Mouse (Mus musculus): ENCODE data around the gene Rab25. TPM values are rescaled to one million over a fixed set of nuclear protein-coding genes. Genes with fewer than 3 reads are reported as not detected.

The Rab25 gene
- polyA plus RNA-seq, 1 experiment from 2014 or later, result not detected

DNA sequence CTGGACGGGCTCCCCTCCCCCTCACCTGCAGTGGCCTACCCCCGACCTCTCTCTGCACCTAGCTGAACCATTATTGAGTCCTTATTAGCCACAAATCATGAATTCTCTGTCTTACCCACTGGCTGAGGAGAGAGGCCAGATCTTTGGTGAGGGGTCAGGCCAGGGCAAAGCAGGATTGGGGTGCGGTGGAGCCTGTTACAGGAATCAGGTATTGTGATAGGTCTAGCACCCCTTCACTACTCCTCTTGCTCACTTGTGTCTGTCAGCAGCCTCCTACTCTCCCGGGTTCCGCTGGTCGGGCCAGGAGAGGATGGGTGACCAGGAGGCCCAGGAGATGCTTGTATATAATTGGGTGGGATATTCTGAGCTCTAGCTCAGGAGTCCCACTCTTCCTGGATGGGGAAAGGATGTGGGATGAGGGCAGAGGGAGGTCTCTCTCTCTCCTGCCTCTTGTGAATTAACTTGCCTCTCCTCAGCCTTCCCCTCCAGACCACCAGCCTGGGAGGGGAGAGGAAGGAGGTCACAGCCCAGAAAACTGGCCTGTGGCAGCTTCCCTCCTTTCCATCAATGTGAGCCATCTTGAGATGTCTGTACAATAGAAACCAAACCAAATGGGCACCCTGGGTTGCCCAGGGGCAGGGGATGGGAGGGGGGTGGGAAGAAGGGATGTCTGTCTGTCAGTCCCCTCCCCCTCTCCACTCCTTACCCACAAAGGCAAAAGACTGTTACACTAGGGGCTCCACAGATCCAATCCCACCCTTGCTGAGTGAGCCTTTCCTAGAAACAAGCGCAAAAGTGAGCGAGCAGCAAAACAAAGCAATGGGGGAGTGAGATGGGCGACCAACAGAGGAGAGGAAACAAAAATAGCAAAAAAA lies 9.6 kb downstream of the Rab25 start:
- H3K9me3 ChIP-seq, result no peaks in the 10 kb centered on the region
- peak overlapping the region; percentile 99 for H3K27ac ChIP-seq
- H3K4me1 ChIP-seq (replicated peaks), result peaks cover 82% of the 10 kb centered on the region
- peak overlapping the region; percentile 28 for H3K4me3 ChIP-seq (replicated peaks)
- peak overlapping the region; percentile 89 for H3K4me2 ChIP-seq (replicated peaks)
- no peak for ATAC-seq
- H3K27me3 ChIP-seq, result no peaks in the 10 kb centered on the region
- H3K36me3 ChIP-seq, result peaks cover 50% of the 10 kb centered on the region
- H3K9ac ChIP-seq (replicated peaks), result peak overlapping the region; percentile 100
- 8% methylated on average over 9 of the region's 9 CpGs for WGBS

DNA sequence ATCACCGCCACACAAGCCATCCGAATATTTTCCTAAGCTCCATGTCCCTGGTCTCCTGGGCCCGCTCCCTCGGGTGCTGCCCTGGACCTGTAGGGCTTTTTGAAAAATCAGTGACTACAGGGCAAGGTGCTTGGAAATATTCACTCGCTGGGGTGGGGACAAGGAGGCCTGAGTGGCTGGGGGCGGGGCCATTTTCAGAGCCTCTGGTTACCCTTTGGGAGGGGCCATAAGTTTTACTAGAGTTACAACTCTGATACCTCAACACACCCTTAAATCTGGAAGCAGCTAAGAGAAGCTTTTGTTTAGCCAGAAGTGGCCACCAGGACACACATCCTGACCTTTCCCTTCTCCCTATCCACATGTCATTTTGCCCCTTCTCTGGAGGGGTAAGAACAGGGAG lies 11.0 kb downstream of the Rab25 start:
- ATAC-seq, result no peak
- Histone ChIP-seq H3K4me2 (replicated peaks) (peak overlapping the region; percentile 89), H3K4me3 (replicated peaks) (peak overlapping the region; percentile 94), H3K9me3 (no peaks in the 10 kb centered on the region), H3K27me3 (no peaks in the 10 kb centered on the region), H3K27ac (peak overlapping the region; percentile 99), H3K9ac (replicated peaks) (peak overlapping the region; percentile 100), H3K36me3 (peaks cover 50% of the 10 kb centered on the region), H3K4me1 (replicated peaks) (peaks cover 78% of the 10 kb centered on the region)
- 49% methylated on average over 6 of the region's 6 CpGs for WGBS

DNA sequence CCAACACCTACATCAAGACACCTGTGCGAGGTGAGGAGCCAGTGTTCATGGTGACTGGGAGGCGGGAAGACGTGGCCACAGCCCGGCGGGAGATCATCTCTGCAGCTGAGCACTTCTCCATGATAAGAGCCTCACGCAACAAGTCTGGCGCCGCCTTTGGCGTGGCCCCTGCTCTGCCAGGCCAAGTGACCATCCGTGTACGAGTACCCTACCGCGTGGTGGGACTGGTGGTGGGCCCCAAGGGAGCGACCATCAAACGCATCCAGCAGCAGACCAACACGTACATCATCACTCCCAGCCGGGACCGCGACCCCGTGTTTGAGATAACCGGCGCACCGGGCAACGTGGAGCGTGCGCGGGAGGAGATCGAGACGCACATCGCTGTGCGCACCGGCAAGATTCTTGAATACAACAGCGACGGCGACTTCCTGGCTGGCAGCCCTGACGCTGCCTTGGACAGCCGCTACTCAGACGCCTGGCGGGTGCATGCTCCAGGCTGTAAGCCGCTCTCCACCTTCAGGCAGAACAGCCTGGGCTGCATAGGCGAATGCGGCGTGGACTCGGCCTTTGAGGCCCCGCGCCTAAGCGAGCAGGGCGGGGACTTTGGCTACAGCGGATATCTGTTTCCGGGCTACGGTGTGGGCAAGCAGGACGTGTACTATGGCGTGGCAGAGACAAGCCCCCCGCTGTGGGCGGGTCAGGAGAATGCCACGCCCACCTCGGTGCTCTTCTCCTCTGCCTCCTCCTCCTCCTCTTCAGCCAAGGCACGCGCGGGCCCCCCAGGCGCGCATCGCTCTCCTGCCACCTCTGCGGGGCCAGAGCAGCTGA lies 11.8 kb downstream of the Rab25 start:
- no peak for ATAC-seq
- Histone ChIP-seq H3K36me3 (peaks cover 47% of the 10 kb centered on the region), H3K4me3 (replicated peaks) (peak overlapping the region; percentile 94), H3K4me1 (replicated peaks) (peaks cover 70% of the 10 kb centered on the region), H3K27ac (peak overlapping the region; percentile 99), H3K27me3 (no peaks in the 10 kb centered on the region), H3K9me3 (no peaks in the 10 kb centered on the region), H3K4me2 (replicated peaks) (peak overlapping the region; percentile 89), H3K9ac (replicated peaks) (peak overlapping the region; percentile 100)
- WGBS, result 3% methylated on average over 59 of the region's 64 CpGs

DNA sequence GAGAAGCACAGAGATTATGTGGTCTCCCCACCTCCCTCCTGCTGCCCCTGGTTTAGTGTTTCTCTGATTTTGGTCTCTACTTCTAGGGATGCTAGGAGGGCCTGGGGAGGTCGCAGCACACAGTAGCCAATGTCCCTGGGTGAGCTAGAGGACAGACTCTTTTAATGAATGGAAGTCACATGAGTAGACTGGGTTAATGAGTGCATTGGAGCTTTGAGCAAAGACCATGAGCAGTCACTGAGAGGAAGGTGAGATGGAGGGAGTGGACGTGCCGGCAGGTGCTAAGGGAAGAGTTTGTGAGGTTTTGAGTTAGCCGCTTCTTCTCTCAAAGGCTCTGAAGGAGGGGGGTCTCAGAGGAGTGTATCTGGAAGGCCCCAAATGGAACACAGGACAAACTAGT lies 12.6 kb downstream of the Rab25 start:
- peaks cover 41% of the 10 kb centered on the region for H3K36me3 ChIP-seq
- WGBS, result 25% methylated on average over 4 of the region's 4 CpGs
- H3K4me3 ChIP-seq (replicated peaks), result peak overlapping the region; percentile 94
- no peaks in the 10 kb centered on the region for H3K9me3 ChIP-seq
- peaks cover 64% of the 10 kb centered on the region for H3K4me1 ChIP-seq (replicated peaks)
- no peak for ATAC-seq
- no peaks in the 10 kb centered on the region for H3K27me3 ChIP-seq
- H3K27ac ChIP-seq, result peak overlapping the region; percentile 99
- H3K4me2 ChIP-seq (replicated peaks), result peak overlapping the region; percentile 89
- peak overlapping the region; percentile 100 for H3K9ac ChIP-seq (replicated peaks)

DNA sequence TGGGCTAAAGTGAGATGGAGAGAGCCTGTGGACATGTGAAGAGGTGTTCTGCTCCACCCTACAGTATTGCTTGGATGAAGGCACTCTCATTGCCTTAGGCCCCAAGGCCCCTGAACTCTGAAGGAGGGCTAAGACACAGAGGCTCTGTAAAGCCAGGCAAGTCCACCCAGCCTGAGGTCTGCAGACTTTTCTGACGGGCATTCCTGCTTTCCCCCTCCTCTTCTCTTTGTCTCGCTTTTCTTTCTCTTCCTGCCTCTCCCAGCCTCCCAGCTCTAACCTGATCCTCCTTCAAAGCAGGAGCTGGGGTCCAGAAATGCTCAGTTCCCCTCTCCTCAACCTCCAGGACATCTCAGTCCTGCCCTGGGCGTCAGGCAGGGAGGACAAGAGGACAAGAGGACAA lies 13.1 kb downstream of the Rab25 start:
- Histone ChIP-seq H3K9me3 (no peaks in the 10 kb centered on the region), H3K4me2 (replicated peaks) (peak overlapping the region; percentile 89), H3K9ac (replicated peaks) (peak overlapping the region; percentile 100), H3K4me3 (replicated peaks) (peak overlapping the region; percentile 94), H3K36me3 (peaks cover 35% of the 10 kb centered on the region), H3K4me1 (replicated peaks) (peaks cover 64% of the 10 kb centered on the region), H3K27me3 (no peaks in the 10 kb centered on the region), H3K27ac (peak overlapping the region; percentile 99)
- no peak for ATAC-seq
- WGBS, result 7% methylated on average over 3 of the region's 3 CpGs

DNA sequence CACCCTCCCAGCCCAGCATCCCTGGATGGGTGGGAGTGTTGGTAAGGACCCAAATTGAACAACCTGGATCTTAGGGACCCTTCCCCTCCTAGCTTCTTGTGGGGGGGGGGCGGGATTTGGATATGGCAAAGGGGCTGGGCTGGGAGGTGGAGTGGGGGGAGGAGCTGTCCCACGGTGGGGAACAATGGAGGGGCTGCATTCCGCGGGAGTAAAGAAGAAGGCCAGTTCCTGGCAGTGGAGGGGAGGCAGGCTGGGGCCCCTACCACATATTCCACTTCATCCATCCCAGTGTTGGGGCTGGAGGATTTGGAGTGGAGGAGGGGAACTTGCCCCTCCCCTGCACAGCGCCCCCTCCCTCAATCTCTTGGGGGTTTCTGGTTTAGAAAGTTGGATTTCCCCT lies 14.4 kb downstream of the Rab25 start:
- Histone ChIP-seq H3K4me1 (replicated peaks) (peaks cover 66% of the 10 kb centered on the region), H3K9me3 (no peaks in the 10 kb centered on the region), H3K27ac (peak overlapping the region; percentile 99), H3K9ac (replicated peaks) (peak overlapping the region; percentile 100), H3K4me2 (replicated peaks) (peak overlapping the region; percentile 89), H3K27me3 (no peaks in the 10 kb centered on the region), H3K36me3 (peaks cover 31% of the 10 kb centered on the region), H3K4me3 (replicated peaks) (peak overlapping the region; percentile 94)
- 0% methylated on average over 5 of the region's 5 CpGs for WGBS
- ATAC-seq, result no peak

DNA sequence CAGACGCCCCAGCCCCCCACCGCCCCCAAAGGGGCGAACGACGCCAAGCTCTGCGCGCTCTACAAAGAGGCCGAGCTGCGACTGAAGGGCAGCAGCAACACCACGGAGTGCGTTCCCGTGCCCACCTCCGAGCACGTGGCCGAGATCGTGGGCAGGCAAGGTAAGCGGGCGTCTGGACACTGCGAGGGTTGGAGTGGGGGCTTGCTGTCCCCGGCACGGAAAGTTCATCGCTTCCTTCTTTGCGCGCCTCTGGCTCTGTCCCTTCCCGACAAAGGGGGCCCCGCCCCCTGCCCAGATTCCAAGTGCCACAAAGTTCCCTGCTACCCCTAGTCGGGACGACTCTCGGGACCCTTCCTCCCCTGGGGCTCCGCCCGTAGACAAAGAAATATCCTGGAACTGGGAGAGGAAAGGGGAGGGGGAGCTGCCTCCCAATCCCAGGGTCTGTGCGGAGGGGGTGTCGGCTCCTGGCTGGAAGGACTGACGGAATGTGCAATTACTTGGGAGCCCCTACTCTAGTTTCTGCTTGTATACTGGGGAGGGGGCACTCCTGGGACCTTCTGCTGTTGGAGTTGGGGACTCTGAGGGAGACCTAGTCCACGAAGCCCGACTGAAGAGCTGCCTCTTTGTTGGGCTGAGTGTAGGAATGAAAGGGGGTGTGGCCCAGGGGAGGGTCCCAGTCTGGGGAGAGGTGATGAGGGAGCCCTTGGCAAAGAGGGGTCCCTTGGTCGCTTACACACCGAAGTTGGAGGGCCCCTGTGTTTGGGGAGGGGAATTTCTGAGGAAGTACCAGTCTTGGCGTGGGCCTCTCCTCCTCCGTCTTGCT lies 15.2 kb downstream of the Rab25 start:
- peaks cover 23% of the 10 kb centered on the region for H3K36me3 ChIP-seq
- 0% methylated on average over 40 of the region's 40 CpGs for WGBS
- H3K4me2 ChIP-seq (replicated peaks), result peak overlapping the region; percentile 89
- peak overlapping the region; percentile 100 for H3K9ac ChIP-seq (replicated peaks)
- peak overlapping the region; percentile 99 for H3K27ac ChIP-seq
- H3K9me3 ChIP-seq, result no peaks in the 10 kb centered on the region
- no peaks in the 10 kb centered on the region for H3K27me3 ChIP-seq
- H3K4me3 ChIP-seq (replicated peaks), result peak overlapping the region; percentile 94
- peaks cover 66% of the 10 kb centered on the region for H3K4me1 ChIP-seq (replicated peaks)
- ATAC-seq, result peak; percentile 40

DNA sequence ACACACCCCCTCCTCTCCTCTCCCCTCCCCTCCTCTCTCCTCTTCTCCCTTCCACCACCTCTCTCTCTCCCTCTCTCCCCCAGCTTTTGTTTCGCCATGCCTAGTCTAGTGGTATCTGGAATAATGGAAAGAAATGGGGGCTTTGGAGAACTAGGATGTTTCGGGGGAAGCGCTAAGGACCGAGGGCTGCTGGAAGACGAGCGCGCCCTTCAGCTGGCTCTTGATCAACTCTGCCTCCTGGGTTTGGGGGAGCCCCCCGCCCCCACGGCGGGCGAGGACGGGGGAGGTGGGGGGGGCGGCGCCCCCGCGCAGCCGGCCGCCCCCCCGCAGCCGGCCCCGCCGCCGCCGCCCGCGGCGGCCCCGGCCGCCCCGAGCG lies 15.8 kb downstream of the Rab25 start, which contains the start of gene Mex3a:
Mex3a (plus strand) TSS at position 97 of the 376 bp plus-strand sequence.
- Histone ChIP-seq H3K27me3 (no peaks in the 10 kb centered on the region), H3K9me3 (no peaks in the 10 kb centered on the region), H3K36me3 (peaks cover 17% of the 10 kb centered on the region), H3K9ac (replicated peaks) (peak within 1 kb of the TSS; percentile 100), H3K4me3 (replicated peaks) (peak within 1 kb of the TSS; percentile 94), H3K4me2 (replicated peaks) (peak within 1 kb of the TSS; percentile 89), H3K4me1 (replicated peaks) (peaks cover 66% of the 10 kb centered on the region), H3K27ac (peak within 1 kb of the TSS; percentile 99)
- 2% methylated on average over 12 of the region's 31 CpGs for WGBS
- no peak for ATAC-seq

DNA sequence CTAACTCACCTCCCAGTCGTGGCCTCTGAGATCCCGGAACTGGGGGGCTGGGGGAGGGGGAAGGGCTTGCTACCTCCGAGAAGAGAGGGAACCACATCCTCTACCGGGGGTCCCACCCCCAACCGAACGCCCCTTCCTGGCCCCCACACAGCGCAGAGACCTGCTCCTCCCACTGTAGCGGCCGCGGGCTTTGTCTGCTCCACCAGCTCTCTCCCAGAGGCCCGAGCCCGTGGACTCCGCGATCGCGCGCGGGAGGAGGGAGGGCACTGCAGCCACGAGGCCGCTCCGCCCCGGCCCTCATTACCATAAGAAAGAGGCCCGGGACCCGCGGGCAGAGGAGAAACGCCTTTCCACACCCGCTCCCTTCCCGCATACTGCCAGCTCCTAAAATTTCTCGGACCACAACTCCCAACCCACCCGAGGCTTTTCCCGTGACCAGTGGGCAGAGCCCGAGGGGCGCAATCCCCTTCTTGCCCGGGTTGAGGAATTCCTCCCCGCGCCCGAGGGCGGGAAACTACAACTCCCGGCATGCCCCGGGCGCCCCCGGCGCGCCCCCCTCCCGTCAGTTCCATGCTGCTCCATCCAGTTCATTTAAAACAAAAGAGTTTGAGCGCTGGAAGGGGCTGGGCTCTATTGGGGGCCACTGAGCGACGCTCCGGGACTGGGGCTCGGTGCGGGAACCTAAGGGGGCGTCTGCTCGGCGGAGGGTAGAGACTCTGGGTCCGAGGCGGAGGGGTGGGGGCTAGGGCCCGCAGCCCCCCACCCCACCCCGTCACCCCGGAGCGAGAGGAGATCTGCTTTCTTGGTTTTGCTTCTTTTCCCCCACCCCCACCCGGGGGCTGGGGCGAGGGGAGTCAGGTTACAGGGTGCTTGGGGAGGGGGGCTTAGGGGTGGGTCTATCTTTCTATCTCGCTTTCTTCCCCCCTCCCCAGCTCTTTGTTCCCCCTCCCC lies 16.5 kb downstream of the Rab25 start:
- peak; percentile 87 for ATAC-seq
- no peaks in the 10 kb centered on the region for H3K9me3 ChIP-seq
- under 1% methylated on average over 57 of the region's 63 CpGs for WGBS
- no peaks in the 10 kb centered on the region for H3K27me3 ChIP-seq
- peak overlapping the region; percentile 99 for H3K27ac ChIP-seq
- H3K36me3 ChIP-seq, result peaks cover 10% of the 10 kb centered on the region
- H3K4me3 ChIP-seq (replicated peaks), result peak overlapping the region; percentile 94
- peak overlapping the region; percentile 100 for H3K9ac ChIP-seq (replicated peaks)
- H3K4me1 ChIP-seq (replicated peaks), result peaks cover 66% of the 10 kb centered on the region
- peak overlapping the region; percentile 89 for H3K4me2 ChIP-seq (replicated peaks)

DNA sequence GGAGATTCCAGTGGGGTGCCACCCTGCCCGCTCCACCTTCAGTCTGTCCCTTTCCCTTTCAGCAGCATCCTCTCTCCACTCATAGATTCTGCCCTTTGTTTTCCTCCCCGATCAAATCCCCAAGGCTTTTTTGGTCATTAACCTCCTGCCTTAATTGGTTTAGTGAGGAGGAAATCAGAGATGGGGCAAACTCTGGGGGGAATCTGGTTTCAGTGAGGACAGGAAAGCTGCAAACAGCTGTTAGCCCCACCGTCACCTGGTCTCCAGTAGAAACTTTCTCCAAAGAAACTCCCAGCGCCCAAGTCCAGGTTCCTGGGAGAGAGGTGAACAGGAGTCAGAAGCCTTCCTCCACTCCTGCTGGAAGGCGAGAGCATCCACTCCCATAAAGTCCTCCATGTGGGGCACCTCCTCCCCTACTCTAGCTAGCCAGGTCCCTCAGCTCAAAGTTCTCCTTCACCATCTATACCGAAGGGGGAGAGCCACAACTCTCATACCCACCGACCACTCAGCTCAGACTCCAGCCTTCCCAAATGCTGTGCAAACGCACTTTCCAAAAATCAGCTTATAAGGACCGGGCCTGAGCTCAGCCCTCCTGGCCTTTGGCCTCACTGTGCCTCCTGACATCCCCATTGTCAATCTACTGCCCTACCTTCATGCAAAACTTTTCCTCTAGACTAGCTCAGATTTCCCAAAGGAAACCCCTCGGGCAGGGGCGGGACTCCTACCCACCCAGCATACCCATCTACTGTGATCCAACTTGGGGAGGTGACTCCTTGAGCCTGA lies 17.8 kb downstream of the Rab25 start:
- ATAC-seq, result no peak
- no peaks in the 10 kb centered on the region for H3K27me3 ChIP-seq
- H3K4me3 ChIP-seq (replicated peaks), result peak overlapping the region; percentile 94
- H3K4me1 ChIP-seq (replicated peaks), result peaks cover 65% of the 10 kb centered on the region
- H3K9ac ChIP-seq (replicated peaks), result peak overlapping the region; percentile 100
- H3K9me3 ChIP-seq, result no peaks in the 10 kb centered on the region
- peaks cover 2% of the 10 kb centered on the region for H3K36me3 ChIP-seq
- peak overlapping the region; percentile 99 for H3K27ac ChIP-seq
- WGBS, result 7% methylated on average over 11 of the region's 11 CpGs
- H3K4me2 ChIP-seq (replicated peaks), result peak overlapping the region; percentile 89
